Mouse (Mus musculus) C2C12 (cell line): Measurements from ENCODE around the gene Gm10188.

Experiments
- CTCF ChIP-seq: IDR thresholded peaks from one replicate; pipeline ENCODE4 v1.5.1; 2011; ENCODE audit not compliant: control insufficient read depth, insufficient read depth, insufficient read length
- MAX ChIP-seq: IDR thresholded peaks from one replicate; pipeline ENCODE4 v1.6.1; 2011; ENCODE audit warnings: mild to moderate bottlenecking, control low read depth
- MYOG ChIP-seq: IDR thresholded peaks from one replicate; pipeline ENCODE4 v1.6.1; 2011; ENCODE audit not compliant: control insufficient read depth, insufficient read length; ENCODE audit errors: extremely low read depth

GRCm38 (mm10) chr1:132186303-132186702 lies 43.3 kb downstream of the Gm10188 start:
- TF ChIP-seq CTCF (no peak), MYOG (no peak), MAX (no peak)
